In genomic region chr16:90167646-90168045, GRCm38 (mm10) we compare ENCODE assay signal across 9 mouse cellular contexts. TPM values are rescaled to one million over a fixed set of nuclear protein-coding genes. Genes with fewer than 3 reads are reported as not detected.
A peak's percentile ranks its signal among the peaks of the same experiment; 100 is the strongest.
DNase-seq lines count a peak whose midpoint lies in the region; ATAC-seq and TF ChIP-seq lines count a peak whose summit lies in the region.
"Had no signal": no experiment of that assay in that cellular context is flagged by ENCODE, and none has a peak within 500 bp of the region (broad histone marks: within the 10 kb centered on the region; RNA-seq: fewer than 3 reads in every experiment).

No protein-coding gene starts in this region.

- intact Hi-C loops in gastrocnemius, adult 2 months (cut with DNase I), result loop anchor here (1.0 to 5.0 kb wide), 3 partner anchors 220 to 395 kb away; no protein-coding TSS in a partner anchor

- no peak overlapping the region for H3K4me3 ChIP-seq in heart, embryonic 11.5 days (ENCODE audit: low read depth, low read length)
- no peak overlapping the region for H3K4me3 ChIP-seq in gastrocnemius, adult 2 months
- H3K4me3 ChIP-seq in lung, postnatal 0 days (ENCODE audit: low read depth, low read length), result no peak overlapping the region
- H3K4me3 ChIP-seq in small intestine, adult 2 months (ENCODE audit: low read depth, low read length), result no peak overlapping the region

- ATAC-seq in heart, embryonic 11.5 days (replicated peaks; ENCODE audit: insufficient number of reproducible peaks, low FRiP score, low TSS enrichment), result no peak
- ATAC-seq in activated CD4-positive, CD25-positive, alpha-beta regulatory T cell, adult 4 months, result peak; percentile 80
- ATAC-seq in lung, postnatal 0 days, result peak; percentile 46

- no peak overlapping the region for H3K9ac ChIP-seq in heart, embryonic 11.5 days (ENCODE audit: low read depth, low read length)
- no peak overlapping the region for H3K9ac ChIP-seq in lung, postnatal 0 days (replicated peaks; ENCODE audit: low read depth)

- no peak overlapping the region for H3K27ac ChIP-seq in heart, embryonic 11.5 days (ENCODE audit: low read depth, low read length)
- no peak overlapping the region for H3K27ac ChIP-seq in gastrocnemius, adult 2 months
- no peak overlapping the region for H3K27ac ChIP-seq in lung, postnatal 0 days (ENCODE audit: low read length)
- H3K27ac ChIP-seq in small intestine, adult 2 months (ENCODE audit: insufficient read depth, low read depth, low read length), result no peak overlapping the region
- H3K27ac ChIP-seq: macrophage had no signal

- WGBS in heart, embryonic 11.5 days (ENCODE audit: insufficient replicate concordance), result 30% methylated on average over 10 of the region's 10 CpGs
- 27% methylated on average over 10 of the region's 10 CpGs for WGBS in lung, postnatal 0 days
- 20% methylated on average over 10 of the region's 10 CpGs for WGBS in small intestine, adult 2 months

- peak; percentile 91 for DNase-seq in heart, adult 11 months
- DNase-seq in cerebellum, postnatal 36 days, result peak; percentile 81 to 92
- peak; percentile 67 for DNase-seq in gastrocnemius, adult 2 months
- DNase-seq in kidney, postnatal 36 days, result peak; percentile 67 to 90
- DNase-seq in lung, postnatal 0 days (ENCODE audit: low spot score), result peak; percentile 75

- H3K36me3 ChIP-seq in heart, embryonic 11.5 days (ENCODE audit: control insufficient read depth, insufficient read depth, low read length), result no peaks in the 10 kb centered on the region
- H3K36me3 ChIP-seq in lung, postnatal 0 days (ENCODE audit: insufficient read depth, low read length), result no peaks in the 10 kb centered on the region
- H3K36me3 ChIP-seq in small intestine, adult 2 months (ENCODE audit: control insufficient read depth, insufficient read depth, low read length), result no peaks in the 10 kb centered on the region

- TF ChIP-seq EP300 in lung, postnatal 0 days (IDR thresholded peaks at IDR 0.05), result no peak

- TF ChIP-seq CTCF in gastrocnemius, adult 2 months (IDR thresholded peaks at IDR 0.05), result peak; percentile 100; the same call in 1 of the 2 replicates
- peak; percentile 99 for TF ChIP-seq CTCF in lung, postnatal 0 days (IDR thresholded peaks at IDR 0.05)
- TF ChIP-seq CTCF in small intestine, adult 2 months (IDR thresholded peaks at IDR 0.05; ENCODE audit: extremely low read depth, insufficient read length, insufficient replicate concordance, low read depth, low read length), result peak; percentile 67; the same call in 1 of the 2 replicates

- peaks cover 3% of the 10 kb centered on the region; the same call in 1 of the 2 replicates for H3K4me1 ChIP-seq in heart, embryonic 11.5 days (ENCODE audit: control insufficient read depth, insufficient read depth, low read length)
- H3K4me1 ChIP-seq in lung, postnatal 0 days (ENCODE audit: insufficient read depth, low read depth, low read length), result no peaks in the 10 kb centered on the region
- H3K4me1 ChIP-seq in small intestine, adult 2 months (ENCODE audit: control insufficient read depth, insufficient read depth, insufficient read length, low read length), result no peaks in the 10 kb centered on the region

- H3K27me3 ChIP-seq in heart, embryonic 11.5 days (ENCODE audit: control insufficient read depth, insufficient read depth, low read length), result no peaks in the 10 kb centered on the region
- H3K27me3 ChIP-seq in lung, postnatal 0 days (replicated peaks; ENCODE audit: insufficient read depth, low read length), result no peaks in the 10 kb centered on the region
- no peaks in the 10 kb centered on the region for H3K27me3 ChIP-seq in small intestine, adult 2 months (ENCODE audit: control insufficient read depth, insufficient read depth, low read length)

- H3K9me3 ChIP-seq in heart, embryonic 11.5 days (replicated peaks; ENCODE audit: control insufficient read depth, low read length), result no peaks in the 10 kb centered on the region
- no peaks in the 10 kb centered on the region for H3K9me3 ChIP-seq in lung, postnatal 0 days (ENCODE audit: low read length)

- no peak for TF ChIP-seq POLR2A in small intestine, adult 2 months (IDR thresholded peaks at IDR 0.05; ENCODE audit: low read depth, low read length)

- H3K4me2 ChIP-seq in heart, embryonic 11.5 days, result no peak overlapping the region
- no peak overlapping the region for H3K4me2 ChIP-seq in lung, postnatal 0 days (replicated peaks; ENCODE audit: low read depth, low read length)

RNA-seq across cellular contexts. Expression of gene Tiam1, which starts 24.1 kb away (rescaled TPM):
- polyA plus RNA-seq in heart, embryonic 11.5 days (2014; fragmentation: Nextera tagmentation; extraction: Ambion mirVana), result 18.9 and 24.9 TPM in 2 replicates
- polyA plus RNA-seq in activated CD4-positive, CD25-positive, alpha-beta regulatory T cell, adult 4 months (2017; shearing (Covaris generic)), result 10 to 100 TPM; 49.7 to 53.9 TPM
- 1 to 10 TPM; 6.4 to 7.1 TPM for total RNA-seq in gastrocnemius, adult 2 months (2021)
- polyA plus RNA-seq in lung, postnatal 0 days (2015; fragmentation: Nextera tagmentation; extraction: Ambion mirVana), result 3.7 and 9.3 TPM in 2 replicates
- 1.3 and 1.8 TPM in 2 replicates for polyA plus RNA-seq in small intestine, adult 2 months (2012; rRNA removed)

RNA-seq across cellular contexts. Expression of gene Sod1, which starts 52.9 kb away (rescaled TPM):
- 1,124 and 1,155 TPM in 2 replicates for polyA plus RNA-seq in heart, embryonic 11.5 days (2014; fragmentation: Nextera tagmentation; extraction: Ambion mirVana)
- polyA plus RNA-seq in activated CD4-positive, CD25-positive, alpha-beta regulatory T cell, adult 4 months (2017; shearing (Covaris generic)), result 1,000 to 10,000 TPM; 1,344 to 1,485 TPM
- 100 to 1,000 TPM; 292 to 307 TPM for total RNA-seq in gastrocnemius, adult 2 months (2021)
- polyA plus RNA-seq in lung, postnatal 0 days (2015; fragmentation: Nextera tagmentation; extraction: Ambion mirVana), result 1,664 and 1,843 TPM in 2 replicates
- 247 and 406 TPM in 2 replicates for polyA plus RNA-seq in small intestine, adult 2 months (2012; rRNA removed)
